Mouse (Mus musculus) lung, postnatal 0 days (tissue): ENCODE data around the gene Ap1g2. TPM values are rescaled to one million over a fixed set of nuclear protein-coding genes. Genes with fewer than 3 reads are reported as not detected.
A peak's percentile ranks its signal among the peaks of the same experiment; 100 is the strongest.

Experiments used
- ATAC-seq: fragments of 200-750 bp; cut with Nextera tagmentation; 2 replicates; pipeline ENCODE4 v1.8.0; 2017; ENCODE audit warnings: moderate library complexity
- DNase-seq: peaks from one replicate; pipeline ENCODE4 v3.0.0-alpha.2; 2016; ENCODE audit warnings: low spot score
- H3K27ac ChIP-seq: fragments of 300-500 bp; sonication (generic); 2 replicates; pipeline ENCODE4 v1.5.1; 2014; ENCODE audit warnings: antibody characterized with exemption, mild to moderate bottlenecking, low read length, mixed read lengths
- H3K27me3 ChIP-seq: fragments of 300-500 bp; sonication (generic); replicated peaks from 2 replicates; pipeline ENCODE4 v1.6.1; 2014; ENCODE audit warnings: low read length, mixed read lengths; ENCODE audit not compliant: insufficient read depth
- H3K36me3 ChIP-seq: fragments of 300-500 bp; sonication (generic); 2 replicates; pipeline ENCODE4 v1.6.1; 2014; ENCODE audit warnings: low read length, mixed read lengths; ENCODE audit not compliant: insufficient read depth
- H3K4me1 ChIP-seq: fragments of 300-500 bp; sonication (generic); 2 replicates; pipeline ENCODE4 v1.6.1; 2014; ENCODE audit warnings: antibody characterized with exemption, low read depth, low read length, mixed read lengths; ENCODE audit not compliant: insufficient read depth
- H3K4me2 ChIP-seq: fragments of 300-500 bp; sonication (generic); replicated peaks from 2 replicates; pipeline ENCODE4 v1.6.1; 2014; ENCODE audit warnings: low read depth, mild to moderate bottlenecking, low read length, moderate library complexity, mixed read lengths
- H3K4me3 ChIP-seq: fragments of 300-500 bp; sonication (generic); 2 replicates; pipeline ENCODE4 v1.5.1; 2014; ENCODE audit warnings: low read depth, low read length
- H3K9ac ChIP-seq: fragments of 300-500 bp; sonication (generic); replicated peaks from 2 replicates; pipeline ENCODE4 v1.6.1; 2014; ENCODE audit warnings: low read depth, mild to moderate bottlenecking
- H3K9me3 ChIP-seq: fragments of 300-500 bp; sonication (generic); 2 replicates; pipeline ENCODE4 v1.6.1; 2016; ENCODE audit warnings: low read length, mixed read lengths
- CTCF ChIP-seq: IDR thresholded peaks from 2 replicates; pipeline ENCODE4 v1.5.1; 2016; ENCODE audit warnings: antibody characterized with exemption, mild to moderate bottlenecking
- EP300 ChIP-seq: IDR thresholded peaks from 2 replicates; pipeline ENCODE4 v1.6.1; 2016; ENCODE audit warnings: antibody characterized with exemption, mild to moderate bottlenecking, control low read depth
- WGBS: fragments of 180-500 bp; shearing (Covaris S2); extraction: QIAGEN DNeasy Blood & Tissue Kit; methylation state at CpG from one replicate; pipeline ENCODE4 v1.1.7; 2014; 5-methylcytosine and 5-hydroxymethylcytosine counted together
- polyA plus RNA-seq: library from polyadenylated mRNA; unstranded; fragments of >200 nt; fragmentation: Nextera tagmentation; extraction: Ambion mirVana; gene quantifications from 2 replicates; pipeline ENCODE4 v1.2.1, GENCODE M21; 2015

Gene Ap1g2
- polyA plus RNA-seq, 1 experiment from 2014 or later, result 11.5 TPM

DNA sequence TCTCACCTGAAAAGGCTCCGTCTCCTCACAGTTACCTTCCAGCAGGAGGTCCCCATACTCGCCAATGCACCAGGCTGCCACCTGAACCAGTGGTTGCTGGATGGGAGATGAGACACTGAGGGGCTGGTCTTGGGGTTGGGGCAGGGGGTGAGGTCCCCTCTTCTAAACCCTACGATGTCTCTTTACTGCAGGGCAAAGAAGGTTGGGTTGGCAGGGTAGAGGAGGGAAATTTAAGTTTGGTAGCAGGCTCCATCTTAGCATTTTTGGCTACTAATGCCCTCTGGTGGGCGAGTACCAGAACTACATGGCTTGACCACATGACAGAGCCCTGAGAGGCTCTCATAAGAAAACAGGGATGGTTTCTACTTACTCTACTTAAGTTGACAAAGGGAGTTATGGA lies 4.8 kb downstream of the Ap1g2 start:
- no peak overlapping the region for H3K4me3 ChIP-seq
- TF ChIP-seq CTCF, result peak; percentile 79
- TF ChIP-seq EP300, result no peak
- 50% methylated on average over 4 of the region's 4 CpGs for WGBS
- H3K4me2 ChIP-seq, result no peak overlapping the region
- DNase-seq (peak; percentile 68), ATAC-seq (no peak)
- 0 out of 2 replicates have a peak, but pooled peaks cover 8% of the 10 kb centered on the region for H3K4me1 ChIP-seq
- no peak overlapping the region for H3K9ac ChIP-seq
- H3K36me3 ChIP-seq, result peaks cover 7% of the 10 kb centered on the region; the same call in 1 of the 2 replicates
- no peak overlapping the region for H3K27ac ChIP-seq
- no peaks in the 10 kb centered on the region for H3K9me3 ChIP-seq
- no peaks in the 10 kb centered on the region for H3K27me3 ChIP-seq

DNA sequence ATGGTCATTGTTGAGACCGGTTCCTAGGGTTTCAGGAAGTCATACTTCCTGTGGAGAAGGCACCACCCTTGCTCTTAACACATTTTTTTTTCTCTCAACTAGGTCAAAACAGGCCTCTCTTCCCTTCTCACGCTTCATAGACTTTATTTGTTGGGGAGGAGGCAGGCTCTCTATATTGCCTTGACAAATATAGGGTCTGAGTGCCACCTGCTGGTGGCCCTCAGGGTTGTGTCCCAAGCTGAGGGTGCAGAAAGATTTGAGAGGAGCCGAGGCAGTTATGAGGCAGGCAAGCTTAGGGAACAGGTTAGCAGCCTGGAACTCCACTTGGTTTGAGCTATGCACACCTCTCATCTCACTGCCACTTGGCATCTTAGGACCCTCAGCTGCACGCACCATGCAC lies 8.3 kb downstream of the Ap1g2 start:
- ATAC-seq, result peak; percentile 62
- Histone ChIP-seq H3K4me3 (no peak overlapping the region), H3K27me3 (no peaks in the 10 kb centered on the region), H3K4me1 (peaks cover 8% of the 10 kb centered on the region; the same call in 1 of the 2 replicates), H3K27ac (peak overlapping the region; percentile 63; the same call in 1 of the 2 replicates), H3K9ac (no peak overlapping the region), H3K36me3 (peaks cover 7% of the 10 kb centered on the region; the same call in 1 of the 2 replicates), H3K9me3 (no peaks in the 10 kb centered on the region), H3K4me2 (no peak overlapping the region)
- peak; percentile 82 for DNase-seq
- 40% methylated on average over 4 of the region's 4 CpGs for WGBS
- TF ChIP-seq EP300 (peak; percentile 11; the same call in 1 of the 2 replicates), CTCF (peak; percentile 81)

DNA sequence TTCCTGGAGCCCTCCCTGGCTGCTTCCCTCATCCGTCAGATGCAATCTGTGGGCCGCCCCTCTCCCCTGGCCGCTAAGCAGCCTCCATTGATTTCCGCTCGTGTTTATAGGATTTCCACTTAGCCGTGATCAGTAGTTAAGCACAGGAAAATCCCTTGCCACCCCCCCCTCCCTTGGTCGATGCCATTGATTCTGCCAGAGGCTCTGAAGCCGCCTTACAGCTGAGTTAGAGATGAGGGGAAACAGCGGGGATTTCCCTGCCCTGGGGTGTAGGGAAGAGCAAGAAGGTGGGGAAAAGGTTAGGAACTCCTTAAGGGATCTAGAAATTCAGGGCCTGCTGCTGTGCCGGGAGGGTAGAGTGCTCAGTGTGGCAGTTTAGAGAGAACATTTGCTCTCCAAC lies 8.7 kb downstream of the Ap1g2 start:
- H3K9ac ChIP-seq, result no peak overlapping the region
- H3K27ac ChIP-seq, result peak overlapping the region; percentile 63; the same call in 1 of the 2 replicates
- no peak for DNase-seq
- H3K27me3 ChIP-seq, result no peaks in the 10 kb centered on the region
- TF ChIP-seq CTCF, result no peak
- TF ChIP-seq EP300, result no peak
- peaks cover 7% of the 10 kb centered on the region; the same call in 1 of the 2 replicates for H3K36me3 ChIP-seq
- no peak overlapping the region for H3K4me3 ChIP-seq
- no peaks in the 10 kb centered on the region for H3K9me3 ChIP-seq
- peaks cover 8% of the 10 kb centered on the region; the same call in 1 of the 2 replicates for H3K4me1 ChIP-seq
- 57% methylated on average over 10 of the region's 10 CpGs for WGBS
- no peak for ATAC-seq
- H3K4me2 ChIP-seq, result no peak overlapping the region

DNA sequence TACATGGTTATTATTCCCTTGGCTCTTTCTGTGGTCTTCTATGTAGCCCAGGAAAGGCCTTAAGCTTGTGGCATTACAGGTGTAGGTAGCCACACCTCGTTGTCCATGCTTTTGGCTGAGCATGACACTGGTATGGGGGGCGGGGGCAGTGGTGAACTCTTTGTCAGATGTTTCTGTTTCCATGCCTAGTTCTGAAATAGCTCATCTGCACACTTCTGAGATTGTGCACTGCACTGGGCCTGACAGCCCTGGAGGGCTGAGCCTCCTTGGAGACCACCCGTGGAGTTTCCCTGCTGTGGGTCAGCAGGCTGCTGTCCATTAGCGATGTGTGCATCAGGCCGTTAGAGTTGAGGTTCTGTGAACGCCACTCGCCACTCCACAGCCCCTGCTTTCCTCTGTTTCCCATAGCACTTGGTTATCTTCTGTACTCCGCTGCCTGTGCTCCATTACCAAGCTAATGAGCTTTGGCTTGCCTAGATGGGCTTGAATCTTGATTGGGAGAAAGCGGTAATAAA lies 9.8 kb downstream of the Ap1g2 start:
- WGBS, result 72% methylated on average over 9 of the region's 9 CpGs
- no peaks in the 10 kb centered on the region for H3K27me3 ChIP-seq
- ATAC-seq (no peak), DNase-seq (no peak)
- TF ChIP-seq EP300, result no peak
- TF ChIP-seq CTCF, result no peak
- peaks cover 8% of the 10 kb centered on the region; the same call in 1 of the 2 replicates for H3K4me1 ChIP-seq
- no peaks in the 10 kb centered on the region for H3K9me3 ChIP-seq
- no peak overlapping the region for H3K4me2 ChIP-seq
- H3K27ac ChIP-seq, result no peak overlapping the region
- H3K9ac ChIP-seq, result no peak overlapping the region
- peaks cover 4% of the 10 kb centered on the region; the same call in 1 of the 2 replicates for H3K36me3 ChIP-seq
- H3K4me3 ChIP-seq, result no peak overlapping the region

DNA sequence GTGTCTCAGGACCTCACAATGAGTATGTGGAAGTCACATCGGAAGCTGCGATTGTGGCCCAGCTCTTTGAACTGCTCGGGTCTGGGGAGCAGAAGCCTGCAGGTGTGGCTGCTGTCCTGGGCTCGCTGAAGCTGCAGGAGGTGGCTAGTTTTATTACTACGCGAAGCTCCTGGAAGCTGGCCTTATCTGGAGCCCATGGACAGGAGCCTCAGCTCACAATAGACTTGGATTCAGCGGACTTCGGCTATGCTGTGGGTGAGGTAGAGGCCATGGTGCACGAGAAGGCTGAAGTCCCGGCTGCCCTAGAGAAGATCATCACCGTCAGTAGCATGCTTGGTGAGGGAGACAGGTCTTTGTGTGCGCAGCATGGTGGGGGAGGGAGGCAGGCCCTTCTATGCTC lies 10.7 kb downstream of the Ap1g2 start:
- H3K27ac ChIP-seq, result no peak overlapping the region
- H3K4me2 ChIP-seq, result peak overlapping the region; percentile 74
- peaks cover 4% of the 10 kb centered on the region; the same call in 1 of the 2 replicates for H3K36me3 ChIP-seq
- 58% methylated on average over 12 of the region's 12 CpGs for WGBS
- ATAC-seq, result no peak
- H3K9ac ChIP-seq, result no peak overlapping the region
- DNase-seq, result no peak
- H3K4me3 ChIP-seq, result no peak overlapping the region
- TF ChIP-seq CTCF, result no peak
- TF ChIP-seq EP300, result no peak
- H3K9me3 ChIP-seq, result no peaks in the 10 kb centered on the region
- H3K27me3 ChIP-seq, result no peaks in the 10 kb centered on the region
- H3K4me1 ChIP-seq, result peaks cover 8% of the 10 kb centered on the region; the same call in 1 of the 2 replicates

DNA sequence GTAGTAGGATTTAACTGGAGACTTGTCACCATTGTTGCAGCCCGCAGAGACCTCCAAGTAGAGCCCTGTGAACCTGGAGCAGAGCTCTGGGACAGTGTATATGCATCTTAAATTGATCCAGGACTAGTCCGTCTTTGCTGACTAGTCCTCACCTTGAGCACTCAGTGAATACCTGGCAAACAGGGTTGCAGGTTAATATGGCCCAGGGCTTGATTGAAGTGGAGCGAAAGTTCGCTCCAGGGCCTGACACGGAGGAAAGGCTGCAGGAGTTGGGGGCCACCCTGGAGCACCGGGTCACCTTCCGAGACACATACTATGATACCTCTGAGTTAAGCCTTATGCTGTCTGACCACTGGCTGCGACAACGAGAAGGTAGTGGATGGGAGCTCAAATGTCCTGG lies 11.1 kb downstream of the Ap1g2 start:
- H3K9me3 ChIP-seq, result no peaks in the 10 kb centered on the region
- no peaks in the 10 kb centered on the region for H3K27me3 ChIP-seq
- peak overlapping the region; percentile 74 for H3K4me2 ChIP-seq
- H3K9ac ChIP-seq, result peak overlapping the region; percentile 68
- no peak for DNase-seq
- 45% methylated on average over 9 of the region's 9 CpGs for WGBS
- peaks cover 8% of the 10 kb centered on the region; the same call in 1 of the 2 replicates for H3K4me1 ChIP-seq
- TF ChIP-seq CTCF, result no peak
- ATAC-seq, result no peak
- peak overlapping the region; percentile 17; the same call in 1 of the 2 replicates for H3K27ac ChIP-seq
- H3K4me3 ChIP-seq, result peak overlapping the region; percentile 58
- H3K36me3 ChIP-seq, result peaks cover 4% of the 10 kb centered on the region; the same call in 1 of the 2 replicates
